13 mouse cellular contexts compared by ENCODE assay signal in genomic region chr11:120707969-120708368, GRCm38 (mm10). TPM values are rescaled to one million over a fixed set of nuclear protein-coding genes. Genes with fewer than 3 reads are reported as not detected.
A peak's percentile ranks its signal among the peaks of the same experiment; 100 is the strongest.
DNase-seq lines count a peak whose midpoint lies in the region; ATAC-seq lines count a peak whose summit lies in the region.
"Had no signal": no experiment of that assay in that cellular context is flagged by ENCODE, and none has a peak within 500 bp of the region (broad histone marks: within the 10 kb centered on the region; RNA-seq: fewer than 3 reads in every experiment).

No protein-coding gene starts in this region.

- WGBS in hindbrain, embryonic 10.5 days, result 37% methylated on average over 5 of the region's 5 CpGs
- WGBS in hindbrain, embryonic 13.5 days, result 32% methylated on average over 5 of the region's 5 CpGs
- WGBS in neural tube, embryonic 12.5 days, result 27% methylated on average over 5 of the region's 5 CpGs
- WGBS in embryonic facial prominence, embryonic 15.5 days, result 30% methylated on average over 5 of the region's 5 CpGs
- WGBS in stomach, embryonic 15.5 days, result 40% methylated on average over 5 of the region's 5 CpGs

- DNase-seq in hindbrain, embryonic 10.5 days (ENCODE audit: low spot score), result no peak
- no peak for DNase-seq in neural tube, embryonic 10.5 days (ENCODE audit: extremely low spot score, low spot score)
- DNase-seq in Muller cell, postnatal 12 days (ENCODE audit: inconsistent ontology term), result no peak
- DNase-seq in cerebellum, adult 9-11 months, result no peak
- DNase-seq: adrenal gland, postnatal 25 days; cerebellum, adult 11-12 months; kidney, postnatal 25 days; liver, postnatal 0 days had no signal

- H3K9ac ChIP-seq in hindbrain, embryonic 13.5 days, result no peak overlapping the region
- H3K9ac ChIP-seq in neural tube, embryonic 12.5 days, result no peak overlapping the region
- no peak overlapping the region for H3K9ac ChIP-seq in embryonic facial prominence, embryonic 15.5 days
- H3K9ac ChIP-seq in stomach, embryonic 15.5 days, result no peak overlapping the region
- H3K9ac ChIP-seq: liver, postnatal 0 days had no signal

- peak overlapping the region; percentile 87 for H3K27ac ChIP-seq in hindbrain, embryonic 10.5 days
- H3K27ac ChIP-seq in hindbrain, embryonic 13.5 days, result no peak overlapping the region
- no peak overlapping the region for H3K27ac ChIP-seq in neural tube, embryonic 12.5 days
- H3K27ac ChIP-seq in embryonic facial prominence, embryonic 15.5 days (replicated peaks), result peak overlapping the region; percentile 76
- H3K27ac ChIP-seq in stomach, embryonic 15.5 days, result peak overlapping the region; percentile 46; the same call in 1 of the 2 replicates
- H3K27ac ChIP-seq: hindbrain, postnatal 0 days had no signal

- H3K27me3 ChIP-seq in hindbrain, embryonic 10.5 days (ENCODE audit: insufficient read depth, poor library complexity, severe bottlenecking), result peaks cover 14% of the 10 kb centered on the region
- no peaks in the 10 kb centered on the region for H3K27me3 ChIP-seq in hindbrain, embryonic 13.5 days
- H3K27me3 ChIP-seq in neural tube, embryonic 12.5 days (replicated peaks), result no peaks in the 10 kb centered on the region
- H3K27me3 ChIP-seq in embryonic facial prominence, embryonic 15.5 days, result no peaks in the 10 kb centered on the region
- no peaks in the 10 kb centered on the region for H3K27me3 ChIP-seq in stomach, embryonic 15.5 days (replicated peaks)

- no peak for ATAC-seq in hindbrain, embryonic 13.5 days (ENCODE audit: low FRiP score)
- ATAC-seq in neural tube, embryonic 12.5 days (ENCODE audit: low FRiP score, low read depth), result no peak
- no peak for ATAC-seq in embryonic facial prominence, embryonic 15.5 days (ENCODE audit: insufficient number of reproducible peaks, low FRiP score, low TSS enrichment, low read depth)
- ATAC-seq in stomach, embryonic 15.5 days (ENCODE audit: insufficient read depth, low FRiP score, low read depth), result no peak
- ATAC-seq: hindbrain, postnatal 0 days; liver, postnatal 0 days had no signal

- no peaks in the 10 kb centered on the region for H3K9me3 ChIP-seq in hindbrain, embryonic 10.5 days
- H3K9me3 ChIP-seq in hindbrain, embryonic 13.5 days, result no peaks in the 10 kb centered on the region
- no peaks in the 10 kb centered on the region for H3K9me3 ChIP-seq in neural tube, embryonic 12.5 days
- H3K9me3 ChIP-seq in embryonic facial prominence, embryonic 15.5 days (replicated peaks), result no peaks in the 10 kb centered on the region
- no peaks in the 10 kb centered on the region for H3K9me3 ChIP-seq in stomach, embryonic 15.5 days

- H3K4me2 ChIP-seq in hindbrain, embryonic 13.5 days, result no peak overlapping the region
- H3K4me2 ChIP-seq in neural tube, embryonic 12.5 days (replicated peaks), result peak overlapping the region; percentile 35; the same call in 1 of the 2 replicates
- no peak overlapping the region for H3K4me2 ChIP-seq in embryonic facial prominence, embryonic 15.5 days (replicated peaks)
- H3K4me2 ChIP-seq in stomach, embryonic 15.5 days, result no peak overlapping the region

- H3K4me3 ChIP-seq in hindbrain, embryonic 10.5 days, result peak overlapping the region; percentile 27
- H3K4me3 ChIP-seq in hindbrain, embryonic 13.5 days, result no peak overlapping the region
- H3K4me3 ChIP-seq in neural tube, embryonic 12.5 days, result no peak overlapping the region
- H3K4me3 ChIP-seq in embryonic facial prominence, embryonic 15.5 days (replicated peaks), result no peak overlapping the region
- H3K4me3 ChIP-seq in stomach, embryonic 15.5 days (replicated peaks), result no peak overlapping the region

- peaks cover 57% of the 10 kb centered on the region for H3K36me3 ChIP-seq in hindbrain, embryonic 10.5 days
- H3K36me3 ChIP-seq in hindbrain, embryonic 13.5 days, result peaks cover 38% of the 10 kb centered on the region
- peaks cover 30% of the 10 kb centered on the region for H3K36me3 ChIP-seq in neural tube, embryonic 12.5 days
- H3K36me3 ChIP-seq in embryonic facial prominence, embryonic 15.5 days, result peaks cover 9% of the 10 kb centered on the region
- H3K36me3 ChIP-seq in stomach, embryonic 15.5 days, result peaks cover 14% of the 10 kb centered on the region

- peaks cover 78% of the 10 kb centered on the region for H3K4me1 ChIP-seq in hindbrain, embryonic 10.5 days (replicated peaks)
- peaks cover 46% of the 10 kb centered on the region for H3K4me1 ChIP-seq in hindbrain, embryonic 13.5 days (replicated peaks)
- peaks cover 51% of the 10 kb centered on the region for H3K4me1 ChIP-seq in neural tube, embryonic 12.5 days
- peaks cover 82% of the 10 kb centered on the region for H3K4me1 ChIP-seq in embryonic facial prominence, embryonic 15.5 days
- H3K4me1 ChIP-seq in stomach, embryonic 15.5 days, result peaks cover 46% of the 10 kb centered on the region

RNA-seq across cellular contexts. Expression of gene Cenpx, which starts 5.6 kb away (rescaled TPM):
- 129 and 137 TPM in 2 replicates for polyA plus RNA-seq in hindbrain, embryonic 10.5 days (2016; fragmentation: Nextera tagmentation; extraction: Ambion mirVana)
- 103 and 113 TPM in 2 replicates for polyA plus RNA-seq in hindbrain, embryonic 13.5 days (2015; fragmentation: Nextera tagmentation; extraction: Ambion mirVana)
- polyA plus RNA-seq in neural tube, embryonic 12.5 days (2016; fragmentation: Nextera tagmentation; extraction: Ambion mirVana), result 108 and 114 TPM in 2 replicates
- 145 and 157 TPM in 2 replicates for polyA plus RNA-seq in embryonic facial prominence, embryonic 15.5 days (2015; fragmentation: Nextera tagmentation; extraction: Ambion mirVana)
- 155 and 158 TPM in 2 replicates for polyA plus RNA-seq in stomach, embryonic 15.5 days (2015; fragmentation: Nextera tagmentation; extraction: Ambion mirVana)

RNA-seq across cellular contexts. Expression of gene Lrrc45, which starts 5.8 kb away (rescaled TPM):
- 55.8 and 57.7 TPM in 2 replicates for polyA plus RNA-seq in hindbrain, embryonic 10.5 days (2016; fragmentation: Nextera tagmentation; extraction: Ambion mirVana)
- 67.9 and 73.1 TPM in 2 replicates for polyA plus RNA-seq in hindbrain, embryonic 13.5 days (2015; fragmentation: Nextera tagmentation; extraction: Ambion mirVana)
- polyA plus RNA-seq in neural tube, embryonic 12.5 days (2016; fragmentation: Nextera tagmentation; extraction: Ambion mirVana), result 70.9 and 72.6 TPM in 2 replicates
- polyA plus RNA-seq in embryonic facial prominence, embryonic 15.5 days (2015; fragmentation: Nextera tagmentation; extraction: Ambion mirVana), result 69.7 and 82.2 TPM in 2 replicates
- 55.7 and 57.3 TPM in 2 replicates for polyA plus RNA-seq in stomach, embryonic 15.5 days (2015; fragmentation: Nextera tagmentation; extraction: Ambion mirVana)

RNA-seq across cellular contexts. Expression of gene Rac3, which starts 13.3 kb away (rescaled TPM):
- polyA plus RNA-seq in hindbrain, embryonic 10.5 days (2016; fragmentation: Nextera tagmentation; extraction: Ambion mirVana), result 31.0 and 58.2 TPM in 2 replicates
- 272 and 278 TPM in 2 replicates for polyA plus RNA-seq in hindbrain, embryonic 13.5 days (2015; fragmentation: Nextera tagmentation; extraction: Ambion mirVana)
- polyA plus RNA-seq in neural tube, embryonic 12.5 days (2016; fragmentation: Nextera tagmentation; extraction: Ambion mirVana), result 118 and 119 TPM in 2 replicates
- polyA plus RNA-seq in embryonic facial prominence, embryonic 15.5 days (2015; fragmentation: Nextera tagmentation; extraction: Ambion mirVana), result 64.5 and 75.4 TPM in 2 replicates
- 36.4 and 39.4 TPM in 2 replicates for polyA plus RNA-seq in stomach, embryonic 15.5 days (2015; fragmentation: Nextera tagmentation; extraction: Ambion mirVana)

RNA-seq across cellular contexts. Expression of gene Dcxr, which starts 19.1 kb away (rescaled TPM):
- polyA plus RNA-seq in hindbrain, embryonic 10.5 days (2016; fragmentation: Nextera tagmentation; extraction: Ambion mirVana), result 17.9 and 19.8 TPM in 2 replicates
- polyA plus RNA-seq in hindbrain, embryonic 13.5 days (2015; fragmentation: Nextera tagmentation; extraction: Ambion mirVana), result 9.7 and 12.1 TPM in 2 replicates
- polyA plus RNA-seq in neural tube, embryonic 12.5 days (2016; fragmentation: Nextera tagmentation; extraction: Ambion mirVana), result 12.3 and 16.7 TPM in 2 replicates
- 35.9 and 36.6 TPM in 2 replicates for polyA plus RNA-seq in embryonic facial prominence, embryonic 15.5 days (2015; fragmentation: Nextera tagmentation; extraction: Ambion mirVana)
- 31.6 and 33.5 TPM in 2 replicates for polyA plus RNA-seq in stomach, embryonic 15.5 days (2015; fragmentation: Nextera tagmentation; extraction: Ambion mirVana)

RNA-seq across cellular contexts. Expression of gene Cbr2, which starts 23.9 kb away (rescaled TPM):
- polyA plus RNA-seq in hindbrain, embryonic 10.5 days (2016; fragmentation: Nextera tagmentation; extraction: Ambion mirVana), result 1.6 and 2.1 TPM in 2 replicates
- polyA plus RNA-seq in hindbrain, embryonic 13.5 days (2015; fragmentation: Nextera tagmentation; extraction: Ambion mirVana), result 0.49 TPM in 1 of 2 replicates, not detected in the other
- polyA plus RNA-seq in neural tube, embryonic 12.5 days (2016; fragmentation: Nextera tagmentation; extraction: Ambion mirVana), result 0.95 and 1.6 TPM in 2 replicates
- 193 and 315 TPM in 2 replicates for polyA plus RNA-seq in embryonic facial prominence, embryonic 15.5 days (2015; fragmentation: Nextera tagmentation; extraction: Ambion mirVana)
- polyA plus RNA-seq in stomach, embryonic 15.5 days (2015; fragmentation: Nextera tagmentation; extraction: Ambion mirVana), result 54.5 and 82.4 TPM in 2 replicates

Comparison
In these comparisons a context has a peak if more than half of its experiments do, and no peak if none do; other contexts are left out.
1. H3K27ac ChIP-seq: peak in hindbrain, embryonic 10.5 days (single experiment), embryonic facial prominence, embryonic 15.5 days (single experiment) and stomach, embryonic 15.5 days (single experiment); none in hindbrain, embryonic 13.5 days (single experiment) and neural tube, embryonic 12.5 days (single experiment).